Mouse (Mus musculus) brain, embryonic 18.5 days (tissue): ENCODE data around the gene Agfg2.

ENCODE experiments used
- DNase-seq: peaks from one replicate; pipeline ENCODE4 v3.0.0-alpha.2; 2012; ENCODE audit warnings: low read depth, low spot score

The Agfg2 gene

DNA sequence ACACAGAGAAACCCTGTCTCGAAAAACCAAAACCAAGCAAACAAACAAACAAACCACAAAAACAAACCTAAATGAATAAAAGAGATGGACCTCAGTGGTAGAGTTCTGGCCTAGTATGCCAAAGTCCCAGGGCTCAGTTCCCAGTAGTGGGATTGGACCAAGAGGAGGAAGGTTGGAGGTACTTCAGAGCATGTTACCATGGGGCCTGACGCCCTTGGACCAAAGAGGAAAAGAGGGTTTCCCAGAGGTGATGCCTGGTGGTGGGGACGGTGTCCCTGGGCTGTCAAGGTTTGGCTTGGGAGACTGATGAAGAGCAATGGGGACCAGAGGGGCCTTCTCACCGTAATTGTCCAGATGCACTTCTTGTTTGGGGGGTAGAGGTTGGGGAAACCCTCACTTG is 74.5 kb downstream of the Agfg2 start:
- no peak for DNase-seq

GRCm38 (mm10) chr5:137609292-137609691 is 75.2 kb downstream of the Agfg2 start:
- DNase-seq, result no peak

GRCm38 (mm10) chr5:137608654-137609190 is 75.8 kb downstream of the Agfg2 start:
- no peak for DNase-seq

DNA sequence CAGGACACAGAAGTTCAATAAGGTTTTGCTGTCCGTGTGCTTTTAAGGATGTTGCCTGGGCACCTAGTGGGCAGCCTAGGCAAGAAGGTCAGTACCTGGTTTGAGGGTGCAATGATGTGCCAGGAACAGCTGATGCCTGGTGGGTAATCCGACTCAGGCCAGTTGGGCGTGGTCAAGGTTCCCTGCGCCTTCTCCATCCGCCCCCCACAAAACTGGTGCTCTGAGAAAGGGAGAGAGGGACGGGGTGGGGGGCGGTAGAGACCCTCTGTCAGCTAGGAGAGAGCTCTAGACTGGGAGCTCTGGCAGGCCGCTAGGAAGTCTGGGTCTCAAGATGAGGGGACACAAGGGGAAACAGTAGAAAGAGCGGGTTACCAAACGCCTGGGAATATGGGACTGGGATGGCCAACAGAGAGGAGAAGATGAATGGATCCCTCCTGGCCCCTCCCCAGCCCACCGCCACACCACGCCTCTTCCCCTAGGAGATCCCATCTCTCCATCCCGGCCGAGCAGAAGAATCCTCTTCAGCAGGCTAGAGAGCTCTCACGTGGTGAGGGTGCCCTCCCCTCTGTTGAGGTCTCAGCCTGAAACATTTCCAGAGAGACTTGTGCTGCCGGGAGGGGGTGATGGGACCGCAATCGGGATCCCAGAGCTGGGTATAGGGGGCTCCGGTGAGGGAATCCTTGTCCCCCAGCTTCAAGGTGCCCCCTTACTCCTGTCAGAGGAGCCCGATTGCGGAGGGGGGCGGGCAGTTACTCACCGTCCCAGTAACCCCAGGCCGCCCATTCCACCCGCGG is 76.5 kb downstream of the Agfg2 start:
- DNase-seq, result no peak

- DNase-seq, result no peak
Observed at GRCm38 (mm10) chr5:137601365-137601729, 83.2 kb downstream of the Agfg2 start.

- DNase-seq, result peak; percentile 98
Observed at GRCm38 (mm10) chr5:137600619-137601364, 83.7 kb downstream of the Agfg2 start, which contains the start of gene Mospd3. Gene Mospd3, minus strand, starts transcription at chr5:137601058.
